In the genomic region with DNA sequence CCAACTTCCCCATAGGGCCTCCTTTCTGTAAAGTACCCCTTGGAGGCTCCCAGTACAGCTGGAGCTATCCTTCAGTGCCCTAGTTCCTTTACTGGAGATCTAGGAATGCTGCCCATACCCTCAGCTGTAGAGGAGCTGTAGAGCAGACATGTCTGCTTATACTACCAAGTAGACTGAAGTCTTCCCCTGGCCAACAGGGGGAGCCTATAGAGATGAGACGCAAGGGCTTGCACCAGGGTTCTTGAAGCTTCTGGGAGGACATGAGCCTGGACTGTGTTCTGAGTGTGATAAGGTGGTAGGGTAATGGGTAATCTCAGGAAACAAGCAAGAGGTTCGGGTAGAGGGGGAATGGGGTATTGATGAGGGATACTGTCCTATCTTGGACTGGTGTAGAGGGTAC, we compare ENCODE assay signal across 10 mouse cellular contexts. TPM values are rescaled to one million over a fixed set of nuclear protein-coding genes. Genes with fewer than 3 reads are reported as not detected.
DNase-seq lines count a peak whose midpoint lies in the region; ATAC-seq and TF ChIP-seq lines count a peak whose summit lies in the region.
"Had no signal": no experiment of that assay in that cellular context is flagged by ENCODE, and none has a peak within 500 bp of the region (broad histone marks: within the 10 kb centered on the region; RNA-seq: fewer than 3 reads in every experiment).

No protein-coding gene starts in this region.

- no peak for TF ChIP-seq POLR2A in liver, adult 2 months (IDR thresholded peaks at IDR 0.05; ENCODE audit: extremely low read depth, insufficient read depth, low read length)

- peak; percentile 45 for DNase-seq in adrenal gland, postnatal 14 days
- DNase-seq in adrenal gland, adult 8-10 months = no peak
- no peak for DNase-seq in lung, postnatal 0 days (ENCODE audit: low spot score)
- DNase-seq in lung, postnatal 4 days = no peak
- DNase-seq in liver, adult 2 months (ENCODE audit: extremely low read depth, low read depth, low spot score) = no peak
- DNase-seq in layer of hippocampus, adult 11-12 months (ENCODE audit: low spot score) = no peak
- DNase-seq in ovary, postnatal 14 days (ENCODE audit: low spot score) = no peak
- DNase-seq: adrenal gland, postnatal 10 days; heart, postnatal 36 days had no signal

- TF ChIP-seq CTCF in lung, postnatal 0 days (IDR thresholded peaks at IDR 0.05) = peak; percentile 53
- TF ChIP-seq CTCF in liver, adult 2 months (IDR thresholded peaks at IDR 0.05; ENCODE audit: low read depth, low read length) = peak; percentile 11; the same call in 1 of the 2 replicates

- no peaks in the 10 kb centered on the region for H3K4me1 ChIP-seq in lung, postnatal 0 days (ENCODE audit: insufficient read depth, low read depth, low read length)
- no peaks in the 10 kb centered on the region for H3K4me1 ChIP-seq in liver, adult 2 months (ENCODE audit: control insufficient read depth, insufficient read depth, low read length)
- H3K4me1 ChIP-seq in stomach, embryonic 15.5 days = no peaks in the 10 kb centered on the region

- no peak overlapping the region for H3K27ac ChIP-seq in lung, postnatal 0 days (ENCODE audit: low read length)
- H3K27ac ChIP-seq in liver, adult 2 months (replicated peaks; ENCODE audit: insufficient read depth, low read depth, low read length) = no peak overlapping the region
- H3K27ac ChIP-seq in stomach, embryonic 15.5 days = no peak overlapping the region

- H3K36me3 ChIP-seq in lung, postnatal 0 days (ENCODE audit: insufficient read depth, low read length) = no peaks in the 10 kb centered on the region; the same call in 1 of the 2 replicates
- H3K36me3 ChIP-seq in liver, adult 2 months (ENCODE audit: control insufficient read depth, insufficient read depth, low read length) = peaks cover 26% of the 10 kb centered on the region
- H3K36me3 ChIP-seq in stomach, embryonic 15.5 days = peaks cover 16% of the 10 kb centered on the region; the same call in 1 of the 2 replicates

- H3K4me3 ChIP-seq in lung, postnatal 0 days (ENCODE audit: low read depth, low read length) = no peak overlapping the region
- H3K4me3 ChIP-seq in liver, adult 2 months (ENCODE audit: insufficient read depth, low read depth, low read length) = no peak overlapping the region
- H3K4me3 ChIP-seq in stomach, embryonic 15.5 days (replicated peaks) = no peak overlapping the region

- no peak for ATAC-seq in lung, postnatal 0 days
- ATAC-seq in stomach, embryonic 15.5 days (ENCODE audit: insufficient read depth, low FRiP score, low read depth) = peak; percentile 37; the same call in 1 of the 2 replicates

- WGBS in lung, postnatal 0 days = 66% methylated on average over 2 of the region's 2 CpGs
- 76% methylated on average over 2 of the region's 2 CpGs for WGBS in liver, adult 2 months
- 74% methylated on average over 2 of the region's 2 CpGs for WGBS in stomach, embryonic 15.5 days

- no peak overlapping the region for H3K4me2 ChIP-seq in lung, postnatal 0 days (replicated peaks; ENCODE audit: low read depth, low read length)
- no peak overlapping the region for H3K4me2 ChIP-seq in stomach, embryonic 15.5 days

- no peaks in the 10 kb centered on the region for H3K9me3 ChIP-seq in lung, postnatal 0 days (ENCODE audit: low read length)
- H3K9me3 ChIP-seq in stomach, embryonic 15.5 days = no peaks in the 10 kb centered on the region

- no peaks in the 10 kb centered on the region for H3K27me3 ChIP-seq in lung, postnatal 0 days (replicated peaks; ENCODE audit: insufficient read depth, low read length)
- H3K27me3 ChIP-seq in liver, adult 2 months (ENCODE audit: control insufficient read depth, insufficient read depth, low read length) = no peaks in the 10 kb centered on the region
- no peaks in the 10 kb centered on the region for H3K27me3 ChIP-seq in stomach, embryonic 15.5 days (replicated peaks)

- no peaks in the 10 kb centered on the region for H3K79me2 ChIP-seq in liver, adult 2 months (ENCODE audit: control insufficient read depth, insufficient read depth, low read length)

- TF ChIP-seq EP300 in lung, postnatal 0 days (IDR thresholded peaks at IDR 0.05) = no peak

- H3K9ac ChIP-seq in lung, postnatal 0 days (replicated peaks; ENCODE audit: low read depth) = no peak overlapping the region
- H3K9ac ChIP-seq in liver, adult 2 months (ENCODE audit: low read depth, low read length) = no peak overlapping the region
- no peak overlapping the region for H3K9ac ChIP-seq in stomach, embryonic 15.5 days

RNA-seq across cellular contexts. Expression of a gene that starts 16.1 kb away (rescaled TPM):
- total RNA-seq in adrenal gland, postnatal 14 days (2021) = 49.4 and 58.4 TPM in 2 replicates
- total RNA-seq in adrenal gland, adult 8-10 months (2022) = 100 to 1,000 TPM in 2 of 4 experiments, 10 to 100 TPM in 2; 89.1 to 191 (median 124) TPM
- polyA plus RNA-seq in lung, postnatal 0 days (2015; fragmentation: Nextera tagmentation; extraction: Ambion mirVana) = 100 and 107 TPM in 2 replicates
- total RNA-seq in liver, adult 2 months (2014; rRNA removed) = 66.9 and 67.1 TPM in 2 replicates
- polyA plus RNA-seq in liver, adult 2 months (2012; rRNA removed) = 78.1 and 135 TPM in 2 replicates
- 69.8 and 72.8 TPM in 2 replicates for polyA plus RNA-seq in stomach, embryonic 15.5 days (2015; fragmentation: Nextera tagmentation; extraction: Ambion mirVana)

RNA-seq across cellular contexts. Expression of a gene that starts 16.2 kb away (rescaled TPM):
- total RNA-seq in adrenal gland, postnatal 14 days (2021) = 74.5 TPM in 2 replicates
- total RNA-seq in adrenal gland, adult 8-10 months (2022) = 100 to 1,000 TPM in 3 of 4 experiments, 10 to 100 TPM in 1; 99.4 to 147 (median 129) TPM
- 48.0 and 50.5 TPM in 2 replicates for polyA plus RNA-seq in lung, postnatal 0 days (2015; fragmentation: Nextera tagmentation; extraction: Ambion mirVana)
- total RNA-seq in liver, adult 2 months (2014; rRNA removed) = 41.1 and 43.3 TPM in 2 replicates
- 42.8 and 45.7 TPM in 2 replicates for polyA plus RNA-seq in liver, adult 2 months (2012; rRNA removed)
- 67.3 and 71.6 TPM in 2 replicates for polyA plus RNA-seq in stomach, embryonic 15.5 days (2015; fragmentation: Nextera tagmentation; extraction: Ambion mirVana)

RNA-seq across cellular contexts. Expression of a gene that starts 24.0 kb away (rescaled TPM):
- total RNA-seq in adrenal gland, postnatal 14 days (2021) = 199 and 204 TPM in 2 replicates
- 100 to 1,000 TPM; 323 to 455 (median 409) TPM for total RNA-seq in adrenal gland, adult 8-10 months (2022)
- polyA plus RNA-seq in lung, postnatal 0 days (2015; fragmentation: Nextera tagmentation; extraction: Ambion mirVana) = 45.1 and 49.6 TPM in 2 replicates
- total RNA-seq in liver, adult 2 months (2014; rRNA removed) = 51.9 and 52.7 TPM in 2 replicates
- polyA plus RNA-seq in liver, adult 2 months (2012; rRNA removed) = 92.8 and 103 TPM in 2 replicates
- 25.6 and 26.6 TPM in 2 replicates for polyA plus RNA-seq in stomach, embryonic 15.5 days (2015; fragmentation: Nextera tagmentation; extraction: Ambion mirVana)

RNA-seq across cellular contexts. Expression of a gene that starts 30.3 kb away (rescaled TPM):
- 14.2 and 23.2 TPM in 2 replicates for total RNA-seq in adrenal gland, postnatal 14 days (2021)
- 10 to 100 TPM; 11.7 to 21.1 (median 18.7) TPM for total RNA-seq in adrenal gland, adult 8-10 months (2022)
- polyA plus RNA-seq in lung, postnatal 0 days (2015; fragmentation: Nextera tagmentation; extraction: Ambion mirVana) = 74.9 and 82.0 TPM in 2 replicates
- 3.7 and 4.3 TPM in 2 replicates for total RNA-seq in liver, adult 2 months (2014; rRNA removed)
- 4.7 and 8.7 TPM in 2 replicates for polyA plus RNA-seq in liver, adult 2 months (2012; rRNA removed)
- polyA plus RNA-seq in stomach, embryonic 15.5 days (2015; fragmentation: Nextera tagmentation; extraction: Ambion mirVana) = 27.5 and 32.8 TPM in 2 replicates

RNA-seq across cellular contexts. Expression of a gene that starts 36.2 kb away (rescaled TPM):
- 1,289 and 1,648 TPM in 2 replicates for total RNA-seq in adrenal gland, postnatal 14 days (2021)
- total RNA-seq in adrenal gland, adult 8-10 months (2022) = 100 to 1,000 TPM; 256 to 532 (median 452) TPM
- 96.0 and 116 TPM in 2 replicates for polyA plus RNA-seq in lung, postnatal 0 days (2015; fragmentation: Nextera tagmentation; extraction: Ambion mirVana)
- 22.6 and 31.7 TPM in 2 replicates for total RNA-seq in liver, adult 2 months (2014; rRNA removed)
- polyA plus RNA-seq in liver, adult 2 months (2012; rRNA removed) = 83.7 and 84.8 TPM in 2 replicates
- polyA plus RNA-seq in stomach, embryonic 15.5 days (2015; fragmentation: Nextera tagmentation; extraction: Ambion mirVana) = 33.5 and 34.6 TPM in 2 replicates
